Mouse (Mus musculus): ENCODE data around the gene Adgrb3. TPM values are rescaled to one million over a fixed set of nuclear protein-coding genes. Genes with fewer than 3 reads are reported as not detected.
"Not testable (repeated sequence)": the region's sequence is repeated elsewhere in the genome, so short reads cannot be mapped to it uniquely, and the experiment has no call there.

Adgrb3 gene
- total RNA-seq, 2 experiments from 2014 or later, result 111 to 118 TPM

DNA sequence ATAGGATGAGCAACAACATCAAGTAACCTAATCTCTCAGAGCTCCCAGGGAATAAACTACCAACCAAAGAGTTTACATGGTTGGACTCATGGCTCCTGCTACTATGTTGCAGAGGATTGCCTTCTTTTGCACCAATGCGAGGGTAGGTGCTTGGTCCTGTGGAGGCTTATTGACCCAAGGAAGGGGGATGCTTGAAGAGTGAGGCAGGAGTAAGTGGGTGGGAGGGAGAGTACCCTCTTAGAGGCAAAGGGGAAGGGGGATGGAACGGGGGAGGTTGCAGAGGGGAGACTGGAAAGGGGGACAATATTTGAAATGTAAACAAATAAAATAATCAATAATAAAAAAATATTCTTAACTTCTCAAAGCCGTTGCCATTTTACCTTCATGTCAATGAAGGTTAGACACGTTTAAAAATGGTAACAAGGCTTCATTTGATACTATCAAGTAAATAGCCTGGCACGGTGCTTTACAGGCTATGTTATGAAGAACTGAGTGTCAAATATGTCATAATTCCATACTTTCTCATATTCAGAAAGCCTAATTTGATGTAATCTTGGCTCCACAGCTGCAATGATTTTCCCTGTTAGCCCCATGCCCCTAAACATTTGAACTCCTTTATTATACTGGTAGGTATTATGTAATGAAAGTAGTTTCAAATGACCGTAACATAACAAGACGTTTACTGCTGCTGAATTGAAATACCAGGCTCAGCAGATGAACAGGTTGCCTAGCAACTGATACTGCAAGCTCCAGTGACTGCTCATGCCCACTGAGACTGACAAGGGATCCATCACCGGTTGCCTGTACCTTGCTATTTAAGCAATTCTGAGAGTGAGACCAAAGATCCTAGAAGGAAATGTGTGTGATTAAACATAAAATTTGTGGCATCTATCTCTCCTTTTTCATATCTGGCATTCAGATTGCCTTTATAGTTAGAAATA is 796.1 kb downstream of the Adgrb3 start:
- Histone ChIP-seq H3K4me3 (peak overlapping the region; percentile 17; the same call in 1 of the 2 replicates), H3K27ac (peak overlapping the region; percentile 93)
- peak; percentile 36 to 73 for DNase-seq (ENCODE audit: low spot score in 2 of 2)

DNA sequence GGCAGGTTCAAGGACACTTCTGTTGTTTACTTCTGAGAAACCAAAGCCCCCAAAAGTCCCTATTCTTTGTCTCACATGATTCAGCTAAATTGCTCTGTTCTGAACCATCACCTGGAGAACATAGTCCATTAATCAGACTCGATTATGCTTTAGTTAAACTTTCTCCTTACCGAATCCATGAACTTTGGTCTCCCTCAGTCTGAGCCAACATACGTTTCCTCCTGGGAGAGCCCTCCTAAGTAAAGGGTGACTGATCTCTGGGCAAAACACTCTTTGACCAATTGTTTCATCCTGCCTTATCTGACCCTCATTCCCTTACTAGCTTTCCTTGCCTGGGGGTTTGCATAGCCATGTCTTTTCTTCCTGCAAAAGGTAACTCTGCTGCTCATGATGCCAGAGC is 806.4 kb downstream of the Adgrb3 start:
- Histone ChIP-seq H3K4me3 (no peak overlapping the region), H3K27ac (no peak overlapping the region)
- TF ChIP-seq CTCF (conservative IDR thresholded peaks at IDR 0.05), result no peak
- no peak for DNase-seq (ENCODE audit: low spot score in 2 of 2)

More for the DNA sequence above, 796.1 kb downstream of the Adgrb3 start:
- no peak for TF ChIP-seq CTCF (conservative IDR thresholded peaks at IDR 0.05)

DNA sequence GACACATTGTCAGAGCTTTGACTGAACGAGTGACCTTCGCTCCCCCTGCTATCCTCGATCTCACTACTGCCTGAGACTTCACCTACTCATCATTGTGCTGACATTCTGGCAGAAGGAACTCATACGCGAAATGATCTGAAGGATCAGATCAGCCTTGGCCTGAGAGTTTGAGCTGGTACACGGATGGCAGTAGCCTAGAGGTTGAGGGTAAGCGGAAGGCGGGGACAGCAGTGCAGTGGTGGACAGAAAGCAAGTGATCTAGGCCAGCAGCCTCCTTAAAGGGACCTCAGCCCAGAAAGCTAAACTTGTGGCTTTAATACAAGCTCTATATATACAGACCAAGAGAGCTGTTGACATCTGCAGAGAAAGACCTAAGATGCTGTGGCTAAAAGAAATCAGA is 811.7 kb downstream of the Adgrb3 start:
- DNase-seq (ENCODE audit: low spot score in 2 of 2); H3K4me3 ChIP-seq; H3K27ac ChIP-seq: not testable (repeated sequence)
